Mouse (Mus musculus) embryonic stem cell, embryonic (primary cell): Measurements from ENCODE around the gene Tulp4.
"Not testable (repeated sequence)": the region's sequence is repeated elsewhere in the genome, so short reads cannot be mapped to it uniquely, and the experiment has no call there.

Experiments
- CTCF ChIA-PET, 4 experiments: fragments of 300-600 bp in 2 of 4; fragments of 350-600 bp in 2 of 4; sonication (Branson Sonifier 250); formaldehyde crosslinking; loops; one replicate each; lab custom pipeline; 2022; ENCODE audit warnings: inconsistent platforms in 2 of 4; lab: Charles Lee
- POLR2A ChIA-PET, 4 experiments: fragments of 300-600 bp in 2 of 4; fragments of 350-600 bp in 2 of 4; sonication (Branson Sonifier 250); formaldehyde crosslinking; loops; one replicate each; lab custom pipeline; 2022; ENCODE audit warnings: antibody characterized with exemption in 4 of 4, inconsistent platforms in 1 of 4; lab: Charles Lee

Tulp4 gene

GRCm38 (mm10) chr17:6202389-6203110 is 96.3 kb downstream of the Tulp4 start:
- POLR2A ChIA-PET, result interaction anchor here in 2 of 4 experiments (1.1 to 2.2 kb wide), 4 partner anchors 10 to 123 kb away, joined by 3 to 6 read pairs (median 3); partner anchors contain the start of genes Gtf2h5 (in 1 of the 2) and Serac1 (in 1 of the 2)
- CTCF ChIA-PET, result interaction anchor here in 1 of 4 experiments (0.9 kb wide), 1 partner anchor 10 kb away, joined by 3 read pairs; no protein-coding TSS in a partner anchor

GRCm38 (mm10) chr17:6203126-6203525 is 96.9 kb downstream of the Tulp4 start:
- POLR2A ChIA-PET, result interaction anchor here in 1 of 4 experiments (0.6 to 2.2 kb wide), 4 partner anchors 9 to 124 kb away, joined by 3 to 6 read pairs (median 3); partner anchors contain the start of genes Gtf2h5 and Serac1
- CTCF ChIA-PET, result no interaction called here

- ChIA-PET CTCF (no interaction called here), POLR2A (interaction anchor here in 1 of 4 experiments (0.6 to 2.2 kb wide), 3 partner anchors 9 to 75 kb away, joined by 3 to 6 read pairs (median 3); no protein-coding TSS in a partner anchor)
These were observed 97.6 kb downstream of the Tulp4 start for GRCm38 (mm10) chr17:6203795-6204194.

- CTCF ChIA-PET, result no interaction called here
- POLR2A ChIA-PET, result interaction anchor here in 1 of 4 experiments (0.6 kb wide), 1 partner anchor 54 kb away, joined by 3 read pairs; no protein-coding TSS in a partner anchor
These were observed 105.5 kb downstream of the Tulp4 start for GRCm38 (mm10) chr17:6211721-6212120.

- POLR2A ChIA-PET, result interaction anchor here in 1 of 4 experiments (0.6 kb wide), 1 partner anchor 51 kb away, joined by 5 read pairs; no protein-coding TSS in a partner anchor
- CTCF ChIA-PET, result no interaction called here
These were observed 109.4 kb downstream of the Tulp4 start for GRCm38 (mm10) chr17:6215640-6216039.

- ChIA-PET CTCF (no interaction called here), POLR2A (interaction anchor here in 1 of 4 experiments (0.6 kb wide), 1 partner anchor 55 kb away, joined by 5 read pairs; no protein-coding TSS in a partner anchor)
These were observed 110.3 kb downstream of the Tulp4 start for GRCm38 (mm10) chr17:6216514-6216913.

- CTCF ChIA-PET, POLR2A ChIA-PET: not testable (repeated sequence)
These were observed 126.4 kb downstream of the Tulp4 start for GRCm38 (mm10) chr17:6232633-6233032.

GRCm38 (mm10) chr17:6251298-6251697 is 145.1 kb downstream of the Tulp4 start:
- POLR2A ChIA-PET, result not testable (repeated sequence)
- CTCF ChIA-PET, result interaction anchor here in 1 of 4 experiments (0.6 kb wide), 1 partner anchor 811 kb away, joined by 4 read pairs; no protein-coding TSS in a partner anchor

GRCm38 (mm10) chr17:6256400-6257069 is 150.3 kb downstream of the Tulp4 start, which contains the start of gene Tmem181a:
Tmem181a (plus strand) TSS chr17:6256860.
- CTCF ChIA-PET, POLR2A ChIA-PET: not testable (repeated sequence)

GRCm38 (mm10) chr17:6257070-6257456 is 150.8 kb downstream of the Tulp4 start:
- POLR2A ChIA-PET, CTCF ChIA-PET: not testable (repeated sequence)

- POLR2A ChIA-PET, CTCF ChIA-PET: not testable (repeated sequence)
These were observed 163.9 kb downstream of the Tulp4 start for GRCm38 (mm10) chr17:6269876-6270831.

GRCm38 (mm10) chr17:6270840-6271239 is 164.6 kb downstream of the Tulp4 start:
- POLR2A ChIA-PET, CTCF ChIA-PET: not testable (repeated sequence)

- POLR2A ChIA-PET, result interaction anchor here in 1 of 4 experiments (0.7 kb wide), 1 partner anchor 56 kb away, joined by 5 read pairs; no protein-coding TSS in a partner anchor
- CTCF ChIA-PET, result not testable (repeated sequence)
These were observed 165.7 kb downstream of the Tulp4 start for GRCm38 (mm10) chr17:6271970-6272369.

GRCm38 (mm10) chr17:6274693-6275092 is 168.5 kb downstream of the Tulp4 start:
- POLR2A ChIA-PET, result not testable (repeated sequence)

GRCm38 (mm10) chr17:6279205-6279604 is 173.0 kb downstream of the Tulp4 start:
- CTCF ChIA-PET, POLR2A ChIA-PET: not testable (repeated sequence)

More at GRCm38 (mm10) chr17:6274693-6275092, 168.5 kb downstream of the Tulp4 start:
- CTCF ChIA-PET, result not testable (repeated sequence)

GRCm38 (mm10) chr17:6279772-6280171 is 173.5 kb downstream of the Tulp4 start:
- POLR2A ChIA-PET, CTCF ChIA-PET: not testable (repeated sequence)

- CTCF ChIA-PET, POLR2A ChIA-PET: not testable (repeated sequence)
These were observed 174.3 kb downstream of the Tulp4 start for GRCm38 (mm10) chr17:6280513-6280912.

GRCm38 (mm10) chr17:6283137-6283536 is 176.9 kb downstream of the Tulp4 start:
- POLR2A ChIA-PET, CTCF ChIA-PET: not testable (repeated sequence)

- CTCF ChIA-PET, POLR2A ChIA-PET: not testable (repeated sequence)
These were observed 179.9 kb downstream of the Tulp4 start for GRCm38 (mm10) chr17:6286169-6286568.
